Comparison of ENCODE assay signal across 8 mouse cellular contexts in the genomic region with DNA sequence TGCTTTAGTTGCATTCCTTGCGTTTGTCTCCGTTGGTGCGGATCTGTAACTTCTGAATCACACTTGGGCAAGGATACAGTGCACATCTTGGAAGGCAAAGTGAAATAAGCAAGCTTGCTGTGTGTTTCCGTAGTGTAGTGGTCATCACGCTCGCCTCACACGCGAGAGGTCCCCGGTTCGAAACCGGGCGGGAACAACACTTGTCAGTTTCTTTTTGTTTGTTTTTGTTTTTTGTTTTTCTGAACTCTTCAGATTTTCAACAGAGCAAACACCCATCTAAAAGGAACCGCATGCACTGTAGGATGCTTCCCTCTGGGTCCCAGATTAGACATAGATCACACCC. TPM values are rescaled to one million over a fixed set of nuclear protein-coding genes. Genes with fewer than 3 reads are reported as not detected.
DNase-seq lines count a peak whose midpoint lies in the region; ATAC-seq and TF ChIP-seq lines count a peak whose summit lies in the region.

No protein-coding gene starts in this region.

- H3K79me3 ChIP-seq in C2C12 (ENCODE audit: low read depth): no peaks in the 10 kb centered on the region

- no peak overlapping the region for H3K27ac ChIP-seq in heart, embryonic 16.5 days (ENCODE audit: low read length)
- no peak overlapping the region for H3K27ac ChIP-seq in midbrain, embryonic 13.5 days

- peak overlapping the region; percentile 52; the same call in 1 of the 2 replicates for H3K9ac ChIP-seq in heart, embryonic 16.5 days (ENCODE audit: low read length)
- H3K9ac ChIP-seq in midbrain, embryonic 13.5 days (replicated peaks): no peak overlapping the region; the same call in 1 of the 2 replicates

- H3K9me3 ChIP-seq in heart, embryonic 16.5 days (replicated peaks; ENCODE audit: control insufficient read depth, low read length): 0 out of 2 replicates have a peak, but pooled peaks cover 3% of the 10 kb centered on the region
- H3K9me3 ChIP-seq in midbrain, embryonic 13.5 days: no peaks in the 10 kb centered on the region

- WGBS in heart, embryonic 16.5 days: 4% methylated on average over 13 of the region's 13 CpGs
- WGBS in midbrain, embryonic 13.5 days: under 1% methylated on average over 13 of the region's 13 CpGs

- peak overlapping the region; percentile 40 for H3K4me3 ChIP-seq in C2C12 (ENCODE audit: insufficient read depth, poor library complexity, severe bottlenecking)
- H3K4me3 ChIP-seq in heart, embryonic 16.5 days (ENCODE audit: low read length): peak overlapping the region; percentile 54
- peak overlapping the region; percentile 42 for H3K4me3 ChIP-seq in midbrain, embryonic 13.5 days (replicated peaks)

- intact Hi-C loops in left cerebral cortex, postnatal 36 days (cut with DNase I): loop anchor here (5.0 kb wide), 1 partner anchor 102 kb away; no protein-coding TSS in a partner anchor

- peak overlapping the region; percentile 71 for H3K4me2 ChIP-seq in heart, embryonic 16.5 days (ENCODE audit: low read depth, low read length)
- H3K4me2 ChIP-seq in midbrain, embryonic 13.5 days (replicated peaks): peak overlapping the region; percentile 55

- no peaks in the 10 kb centered on the region for H3K36me3 ChIP-seq in C2C12 (ENCODE audit: control insufficient read depth, insufficient read depth)
- H3K36me3 ChIP-seq in heart, embryonic 16.5 days (ENCODE audit: control insufficient read depth, insufficient read depth): no peaks in the 10 kb centered on the region
- H3K36me3 ChIP-seq in midbrain, embryonic 13.5 days: no peaks in the 10 kb centered on the region

- TF ChIP-seq CTCF in C2C12 (IDR thresholded peaks at IDR 0.05; ENCODE audit: control insufficient read depth, insufficient read depth, insufficient read length): no peak

- no peak for ATAC-seq in heart, embryonic 16.5 days (replicated peaks; ENCODE audit: extremely low read depth, insufficient read depth, low FRiP score)
- no peak for ATAC-seq in midbrain, embryonic 13.5 days

- H3ac ChIP-seq in C2C12 (ENCODE audit: control insufficient read depth, insufficient read length, low read depth): peak overlapping the region; percentile 67

- no peaks in the 10 kb centered on the region for H3K79me2 ChIP-seq in C2C12 (ENCODE audit: control insufficient read depth, insufficient read depth)

- DNase-seq in cerebellum, postnatal 25 days: peak; percentile 42 to 51
- DNase-seq in cerebellum, adult 8-10 months: no peak
- DNase-seq in c-Kit-positive CD71-positive TER-119-positive erythroid progenitor cells, embryonic 14.5 days (ENCODE audit: low spot score): peak; percentile 84
- DNase-seq in left cerebral cortex, postnatal 36 days (ENCODE audit: low spot score in 2 of 2): peak; percentile 78 to 84
- DNase-seq in T-cell, adult 2 months (ENCODE audit: low spot score): no peak

- no peaks in the 10 kb centered on the region; the same call in none of the 2 replicates for H3K4me1 ChIP-seq in heart, embryonic 16.5 days (ENCODE audit: control insufficient read depth, insufficient read depth, low read length)
- H3K4me1 ChIP-seq in midbrain, embryonic 13.5 days (replicated peaks): peaks cover 9% of the 10 kb centered on the region; the same call in 1 of the 2 replicates

- H3K27me3 ChIP-seq in C2C12 (ENCODE audit: control insufficient read depth, insufficient read depth, insufficient read length): no peaks in the 10 kb centered on the region
- H3K27me3 ChIP-seq in heart, embryonic 16.5 days (ENCODE audit: control insufficient read depth, insufficient read depth, low read length): peaks cover 10% of the 10 kb centered on the region
- H3K27me3 ChIP-seq in midbrain, embryonic 13.5 days: peaks cover 32% of the 10 kb centered on the region

TF ChIP-seq in C2C12, 6 proteins besides CTCF, POLR2A, EP300 and RAD21:
- TF ChIP-seq CEBPB (IDR thresholded peaks at IDR 0.05; ENCODE audit: low read depth) (no peak), USF1 (IDR thresholded peaks at IDR 0.05; ENCODE audit: low read depth) (no peak), MYOD1 (IDR thresholded peaks at IDR 0.05; ENCODE audit: control insufficient read depth, insufficient read length, low read depth) (no peak), MYOG (IDR thresholded peaks at IDR 0.05; ENCODE audit: control insufficient read depth, extremely low read depth, insufficient read length) (no peak), MAX (IDR thresholded peaks at IDR 0.05) (no peak), FOSL1 (IDR thresholded peaks at IDR 0.05; ENCODE audit: insufficient read depth, low read length, poor library complexity, severe bottlenecking) (no peak)

RNA-seq across cellular contexts. Expression of gene Vmn1r223, which starts 53.0 kb away (rescaled TPM):
- polyA plus RNA-seq in C2C12 (2012; fragmentation: generic; extraction: Trizol): not detected
- polyA plus RNA-seq in heart, embryonic 16.5 days (2015; fragmentation: Nextera tagmentation; extraction: Ambion mirVana): not detected in 2 replicates
- not detected for total RNA-seq in left cerebral cortex, postnatal 36 days (2021)
- not detected in 2 replicates for polyA plus RNA-seq in midbrain, embryonic 13.5 days (2015; fragmentation: Nextera tagmentation; extraction: Ambion mirVana)

Comparison
In these comparisons a context has a peak if more than half of its experiments do, and no peak if none do; other contexts are left out.
1. DNase-seq: peak in cerebellum, postnatal 25 days (2 of 2), c-Kit-positive CD71-positive TER-119-positive erythroid progenitor cells, embryonic 14.5 days (single experiment) and left cerebral cortex, postnatal 36 days (2 of 2); none in cerebellum, adult 8-10 months (single experiment) and T-cell, adult 2 months (single experiment).
2. Peak in every context shown above with its lines, with median percentiles within 50 percentile points of each other: H3K4me3 ChIP-seq.